In genomic region chr13:56526871-56527270, GRCm38 (mm10) we compare ENCODE assay signal across 39 mouse cellular contexts. TPM values are rescaled to one million over a fixed set of nuclear protein-coding genes. Genes with fewer than 3 reads are reported as not detected.
"Had no signal": no experiment of that assay in that cellular context is flagged by ENCODE, and none has a peak within 500 bp of the region (broad histone marks: within the 10 kb centered on the region; RNA-seq: fewer than 3 reads in every experiment).

No protein-coding gene starts in this region.

- H3K27ac ChIP-seq: embryonic facial prominence, embryonic 10.5 days; embryonic facial prominence, embryonic 12.5 days; embryonic facial prominence, embryonic 13.5 days; embryonic facial prominence, embryonic 15.5 days; forebrain, embryonic 10.5 days; forebrain, embryonic 12.5 days; forebrain, embryonic 13.5 days; forebrain, embryonic 15.5 days; gastrocnemius, adult 2 months; heart, adult 2 months had no signal

- H3K27me3 ChIP-seq: embryonic facial prominence, embryonic 12.5 days; embryonic facial prominence, embryonic 13.5 days; embryonic facial prominence, embryonic 15.5 days; forebrain, embryonic 13.5 days; forebrain, embryonic 15.5 days had no signal

- H3K4me1 ChIP-seq: embryonic facial prominence, embryonic 12.5 days; embryonic facial prominence, embryonic 13.5 days; forebrain, embryonic 15.5 days had no signal

- DNase-seq: cerebellum, adult 2 months; cerebellum, adult 8-10 months; cerebellum, adult 9-10 months; cerebellum, adult 9-11 months; cerebellum, postnatal 10 days; cerebellum, postnatal 14 days; cerebellum, postnatal 25 days; cerebellum, postnatal 36 days; embryo, embryonic 11 days; forebrain, postnatal 0 days; gastrocnemius, adult 2 months; gastrocnemius, postnatal 10 days; gastrocnemius, postnatal 14 days; gastrocnemius, postnatal 25 days; gastrocnemius, postnatal 36 days; heart, adult 18-20 months had no signal

- H3K4me3 ChIP-seq: embryonic facial prominence, embryonic 10.5 days; embryonic facial prominence, embryonic 12.5 days; embryonic facial prominence, embryonic 13.5 days; embryonic facial prominence, embryonic 15.5 days; erythroblast, embryonic 14.5 days; forebrain, embryonic 10.5 days; forebrain, embryonic 12.5 days; forebrain, embryonic 13.5 days; forebrain, embryonic 15.5 days; gastrocnemius, adult 2 months; heart, adult 2 months had no signal

- H3K9me3 ChIP-seq: embryonic facial prominence, embryonic 10.5 days; embryonic facial prominence, embryonic 12.5 days; embryonic facial prominence, embryonic 13.5 days; embryonic facial prominence, embryonic 15.5 days; forebrain, embryonic 10.5 days; forebrain, embryonic 12.5 days; forebrain, embryonic 13.5 days; forebrain, embryonic 15.5 days had no signal

- H3K36me3 ChIP-seq: embryonic facial prominence, embryonic 10.5 days; embryonic facial prominence, embryonic 12.5 days; embryonic facial prominence, embryonic 13.5 days; embryonic facial prominence, embryonic 15.5 days; forebrain, embryonic 10.5 days; forebrain, embryonic 12.5 days; forebrain, embryonic 15.5 days had no signal

RNA-seq across cellular contexts. Expression of gene Fbxl21, which starts 4.6 kb away (rescaled TPM):
- total RNA-seq: common myeloid progenitor, adult 5-6 weeks; gastrocnemius, adult 2 months had no signal
- polyA plus RNA-seq: erythroblast, embryonic 14.5 days had no signal

RNA-seq across cellular contexts. Expression of gene Lect2, which starts 21.4 kb away (rescaled TPM):
- total RNA-seq: common myeloid progenitor, adult 5-6 weeks; forebrain, postnatal 0 days; gastrocnemius, adult 18-20 months; gastrocnemius, adult 2 months; gastrocnemius, adult 8-10 months; gastrocnemius, postnatal 10 days; gastrocnemius, postnatal 14 days; gastrocnemius, postnatal 25 days; gastrocnemius, postnatal 36 days; granulocyte monocyte progenitor cell, adult 5-6 weeks; heart, adult 18-20 months; heart, adult 2 months had no signal
- polyA plus RNA-seq: cerebellum, adult 2 months; cortical plate, adult 2 months; embryonic facial prominence, embryonic 10.5 days; embryonic facial prominence, embryonic 11.5 days; embryonic facial prominence, embryonic 12.5 days; embryonic facial prominence, embryonic 13.5 days; embryonic facial prominence, embryonic 15.5 days; forebrain, embryonic 10.5 days; forebrain, embryonic 11.5 days; forebrain, embryonic 12.5 days; forebrain, embryonic 13.5 days; forebrain, embryonic 14.5 days; forebrain, embryonic 15.5 days; forebrain, embryonic 16.5 days; forebrain, postnatal 0 days; frontal cortex, adult 2 months; gonadal fat pad, adult 2 months; heart, adult 2 months had no signal

RNA-seq across cellular contexts. Expression of gene Il9, which starts 44.8 kb away (rescaled TPM):
- total RNA-seq: common myeloid progenitor, adult 5-6 weeks; forebrain, postnatal 0 days; gastrocnemius, adult 18-20 months; gastrocnemius, adult 2 months; gastrocnemius, adult 8-10 months; gastrocnemius, postnatal 10 days; gastrocnemius, postnatal 14 days; gastrocnemius, postnatal 25 days; gastrocnemius, postnatal 36 days; gastrocnemius, postnatal 4 days; granulocyte monocyte progenitor cell, adult 5-6 weeks; heart, adult 18-20 months; heart, adult 2 months had no signal
- polyA plus RNA-seq: cerebellum, adult 2 months; cortical plate, adult 2 months; embryonic facial prominence, embryonic 10.5 days; embryonic facial prominence, embryonic 11.5 days; embryonic facial prominence, embryonic 12.5 days; embryonic facial prominence, embryonic 13.5 days; embryonic facial prominence, embryonic 14.5 days; embryonic facial prominence, embryonic 15.5 days; erythroblast, embryonic 14.5 days; forebrain, embryonic 10.5 days; forebrain, embryonic 11.5 days; forebrain, embryonic 12.5 days; forebrain, embryonic 13.5 days; forebrain, embryonic 14.5 days; forebrain, embryonic 15.5 days; forebrain, embryonic 16.5 days; forebrain, postnatal 0 days; frontal cortex, adult 2 months; gonadal fat pad, adult 2 months; heart, adult 2 months had no signal
